Mouse (Mus musculus) stomach, postnatal 0 days (tissue): ENCODE results near the gene Slc13a3.

ENCODE experiments used
- CTCF ChIP-seq: IDR thresholded peaks from 2 replicates; pipeline ENCODE4 v1.5.1; 2016; ENCODE audit warnings: antibody characterized with exemption, low read depth, mild to moderate bottlenecking, moderate library complexity
- EP300 ChIP-seq: optimal IDR thresholded peaks from 2 replicates; pipeline ENCODE3; 2016; ENCODE audit warnings: antibody characterized with exemption

- TF ChIP-seq EP300: no peak
- TF ChIP-seq CTCF: no peak
Observed at GRCm38 (mm10) chr2:165370348-165370747, 102.7 kb downstream of the Slc13a3 start.
